Mouse (Mus musculus): ENCODE results near the gene Prpf31. TPM values are rescaled to one million over a fixed set of nuclear protein-coding genes. Genes with fewer than 3 reads are reported as not detected.
A peak's percentile ranks its signal among the peaks of the same experiment; 100 is the strongest.
"Not testable (repeated sequence)": the region's sequence is repeated elsewhere in the genome, so short reads cannot be mapped to it uniquely, and the experiment has no call there.

Prpf31 gene
- 90.1 and 121 TPM in 2 replicates for polyA plus RNA-seq (2016; fragmentation: Nextera tagmentation; extraction: Ambion mirVana)

DNA sequence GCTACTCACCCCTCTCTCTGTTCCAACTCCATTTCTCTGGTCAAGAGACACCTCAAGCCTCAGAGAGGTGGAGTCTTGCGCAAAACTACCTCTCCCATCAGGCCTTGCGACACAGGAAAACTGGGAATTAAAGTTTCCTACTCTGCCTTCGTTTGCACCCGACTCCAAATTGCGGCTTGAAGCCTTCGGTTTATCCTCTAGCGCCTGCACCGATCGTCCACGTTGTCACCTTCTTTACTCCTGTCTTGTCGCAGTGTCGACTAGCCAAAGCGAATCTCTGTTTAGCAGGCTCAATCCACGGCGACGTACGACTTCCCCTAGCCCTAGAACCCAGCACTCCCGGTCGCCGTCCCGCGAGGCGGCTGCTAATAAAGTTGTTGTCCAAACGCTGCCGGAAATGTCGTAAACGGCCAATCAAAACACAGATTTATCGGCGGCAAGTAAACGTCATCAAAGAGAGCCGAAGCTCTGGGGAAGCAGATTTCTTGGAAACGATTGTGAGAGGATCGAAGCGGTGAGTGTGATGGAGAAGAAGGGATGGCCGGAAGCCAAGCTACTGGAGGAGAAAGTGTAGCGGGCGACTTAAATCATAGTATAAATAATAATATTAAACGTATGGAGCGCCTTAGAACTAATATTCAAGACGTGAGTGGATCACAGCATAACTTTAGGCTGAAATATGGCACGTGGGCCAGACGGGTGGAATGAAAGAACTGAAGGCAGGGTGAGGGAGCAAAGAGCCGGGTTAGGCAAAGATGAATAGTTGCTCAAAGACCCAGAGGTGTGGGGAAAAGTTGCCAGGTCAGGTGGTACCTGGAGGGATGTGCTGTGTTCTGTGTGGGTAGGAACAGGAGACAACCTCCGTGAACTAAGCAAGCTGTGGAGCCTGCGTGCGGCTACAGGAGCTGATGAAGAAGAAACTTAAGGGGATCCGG lies at the start of gene Prpf31, which contains the start of gene Tfpt:
TSS of gene Prpf31 (plus strand) at position 443 of the 935 bp plus-strand sequence.
TSS of gene Tfpt (minus strand) at position 387 of the 935 bp plus-strand sequence.
- Histone ChIP-seq H3K9me3 (no peaks in the 10 kb centered on the region), H3K4me1 (peaks cover 18% of the 10 kb centered on the region), H3K27ac (peak within 1 kb of the TSS; percentile 91), H3K27me3 (ENCODE audit: insufficient read depth, poor library complexity, severe bottlenecking) (no peaks in the 10 kb centered on the region), H3K4me3 (peak within 1 kb of the TSS; percentile 78), H3K36me3 (peaks cover 47% of the 10 kb centered on the region)
- 1% methylated on average over 47 of the region's 47 CpGs for WGBS
- DNase-seq (ENCODE audit: low spot score) = peak; percentile 96

DNA sequence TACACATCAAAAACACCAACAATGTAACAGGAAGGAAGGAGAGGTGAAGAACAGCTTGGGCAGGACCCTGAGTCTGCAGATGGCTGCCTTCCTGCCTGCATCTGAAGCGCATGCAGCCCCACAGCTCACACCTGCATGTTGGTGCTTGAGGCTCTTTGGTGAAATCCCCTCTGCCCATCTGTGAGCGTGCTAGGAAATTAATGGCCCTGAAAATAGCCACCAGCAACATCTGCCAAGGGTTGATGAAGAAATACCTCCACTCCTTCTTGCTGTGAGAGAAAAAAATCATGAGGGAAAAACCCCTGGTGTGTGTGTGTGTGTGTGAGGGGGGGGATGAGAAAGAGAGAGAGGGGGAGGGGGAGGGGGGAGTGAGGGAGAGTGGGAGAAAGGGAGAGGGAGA lies 49.8 kb upstream of the Prpf31 start:
- Histone ChIP-seq H3K36me3 (no peaks in the 10 kb centered on the region), H3K4me3 (no peak overlapping the region), H3K27me3 (ENCODE audit: insufficient read depth, poor library complexity, severe bottlenecking) (no peaks in the 10 kb centered on the region), H3K27ac (no peak overlapping the region), H3K9me3 (no peaks in the 10 kb centered on the region), H3K4me1 (no peaks in the 10 kb centered on the region)
- no peak for DNase-seq (ENCODE audit: low spot score)
- WGBS = 61% methylated on average over 2 of the region's 2 CpGs

DNA sequence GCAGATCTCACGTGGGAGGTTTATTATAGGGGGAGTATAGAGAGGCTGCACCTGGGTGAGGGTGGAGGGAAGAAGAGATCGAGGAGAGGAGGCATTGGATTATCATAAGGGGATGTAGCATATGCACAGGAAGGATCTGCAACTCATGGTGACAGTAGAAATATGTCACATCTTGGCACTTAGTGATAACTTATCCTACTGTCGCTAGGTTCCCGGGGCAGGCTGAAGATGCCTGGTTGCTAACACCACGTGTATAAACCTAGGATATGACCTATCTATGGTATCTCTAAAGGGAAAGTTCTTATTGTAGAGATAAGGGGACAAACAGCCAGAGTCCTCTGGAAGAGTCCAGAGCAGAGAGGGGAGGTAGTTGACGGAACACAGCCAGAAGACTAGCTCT lies 44.0 kb upstream of the Prpf31 start:
- no peaks in the 10 kb centered on the region for H3K4me1 ChIP-seq
- H3K36me3 ChIP-seq = no peaks in the 10 kb centered on the region
- no peaks in the 10 kb centered on the region for H3K27me3 ChIP-seq (ENCODE audit: insufficient read depth, poor library complexity, severe bottlenecking)
- H3K4me3 ChIP-seq = no peak overlapping the region
- WGBS = 1% methylated on average over 6 of the region's 6 CpGs
- no peaks in the 10 kb centered on the region for H3K9me3 ChIP-seq
- no peak overlapping the region for H3K27ac ChIP-seq
- DNase-seq (ENCODE audit: low spot score) = no peak

DNA sequence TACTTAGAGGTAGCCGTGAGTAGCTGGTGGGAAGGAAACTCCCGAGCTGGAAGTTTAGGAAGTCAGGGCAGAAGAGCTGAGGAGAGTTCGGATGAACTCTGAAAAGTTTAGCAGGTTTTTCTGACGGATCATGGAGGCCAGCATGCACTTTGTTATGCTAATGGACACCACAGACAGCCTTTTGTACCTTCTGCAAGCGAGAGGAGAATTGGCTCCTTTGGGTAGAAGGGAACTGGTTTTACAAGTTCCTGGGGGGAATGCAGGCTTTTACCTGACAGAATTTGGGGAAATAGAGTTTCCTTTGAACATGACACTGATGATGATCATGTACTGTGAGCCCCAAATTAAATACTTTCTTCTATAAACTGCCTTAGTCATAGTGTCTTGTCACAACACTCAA lies 43.5 kb upstream of the Prpf31 start:
- H3K27ac ChIP-seq = no peak overlapping the region
- no peak for DNase-seq (ENCODE audit: low spot score)
- 6% methylated on average over 5 of the region's 5 CpGs for WGBS

DNA sequence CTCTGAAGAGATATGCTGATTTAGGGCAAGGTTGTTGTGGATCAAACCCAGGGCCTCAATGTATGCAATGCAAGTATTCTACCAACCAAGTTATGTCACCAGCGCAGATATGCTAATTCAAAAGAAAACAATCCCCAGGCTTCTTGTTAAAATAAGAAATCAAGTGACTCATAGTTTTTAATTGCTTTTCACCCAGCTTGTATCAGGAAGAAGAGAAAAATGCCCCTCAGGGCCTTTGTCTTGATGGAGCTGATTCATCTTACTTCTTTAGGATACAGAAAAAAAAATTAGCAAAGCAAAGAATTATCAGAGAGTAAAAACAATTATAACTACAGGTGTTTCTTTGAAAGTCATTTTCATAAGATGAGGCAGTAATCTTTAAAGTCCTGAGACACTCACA lies 42.5 kb upstream of the Prpf31 start:
- no peaks in the 10 kb centered on the region for H3K9me3 ChIP-seq
- 64% methylated on average over 1 of the region's 1 CpGs for WGBS
- no peaks in the 10 kb centered on the region for H3K36me3 ChIP-seq
- no peak overlapping the region for H3K27ac ChIP-seq
- H3K4me1 ChIP-seq = no peaks in the 10 kb centered on the region
- no peak for DNase-seq (ENCODE audit: low spot score)
- H3K4me3 ChIP-seq = no peak overlapping the region
- H3K27me3 ChIP-seq (ENCODE audit: insufficient read depth, poor library complexity, severe bottlenecking) = no peaks in the 10 kb centered on the region

More for the DNA sequence above, 43.5 kb upstream of the Prpf31 start:
- Histone ChIP-seq H3K4me3 (no peak overlapping the region), H3K36me3 (no peaks in the 10 kb centered on the region), H3K9me3 (no peaks in the 10 kb centered on the region), H3K27me3 (ENCODE audit: insufficient read depth, poor library complexity, severe bottlenecking) (no peaks in the 10 kb centered on the region), H3K4me1 (no peaks in the 10 kb centered on the region)

DNA sequence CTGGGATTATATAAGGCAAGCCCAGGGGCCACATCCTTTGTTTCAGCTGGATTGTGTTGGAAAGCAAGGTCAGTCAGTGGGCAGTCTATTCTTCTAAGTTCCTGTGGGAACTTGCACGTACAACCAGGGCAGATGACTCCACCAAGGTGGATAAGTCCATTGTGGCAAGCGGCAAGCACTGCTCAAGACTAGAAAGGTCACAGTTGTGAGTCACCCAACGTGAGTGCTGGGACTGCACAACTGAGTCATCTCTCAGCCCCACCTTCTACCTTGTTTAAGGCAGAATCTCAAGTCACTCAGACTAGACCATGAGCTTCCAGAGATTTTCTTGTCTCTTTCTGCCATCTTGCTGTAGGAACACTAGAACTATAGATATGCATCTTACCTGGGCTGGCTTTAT lies 39.2 kb upstream of the Prpf31 start:
- no peak overlapping the region for H3K27ac ChIP-seq
- H3K9me3 ChIP-seq = no peaks in the 10 kb centered on the region
- WGBS = 76% methylated on average over 3 of the region's 3 CpGs

DNA sequence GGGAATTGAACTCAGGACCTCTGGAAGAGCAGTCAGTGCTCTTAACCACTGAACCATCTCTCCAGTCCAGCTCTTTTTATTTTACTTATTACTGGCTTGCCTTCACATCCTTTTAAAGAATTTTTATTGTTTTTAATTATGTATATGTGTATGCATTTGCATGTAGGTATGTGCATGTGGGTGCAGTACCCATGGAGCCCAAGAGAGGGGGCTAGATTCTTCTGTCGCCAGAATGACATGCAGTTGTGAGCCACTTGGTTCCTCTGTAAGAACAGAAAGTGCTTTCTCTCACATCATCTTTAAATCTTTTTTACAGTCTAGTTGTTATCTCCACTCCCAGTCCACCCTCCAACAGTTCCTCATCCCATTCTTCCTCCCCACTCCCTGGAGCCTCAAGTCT lies 38.3 kb upstream of the Prpf31 start:
- H3K4me1 ChIP-seq = no peaks in the 10 kb centered on the region
- no peak overlapping the region for H3K4me3 ChIP-seq
- 59% methylated on average over 1 of the region's 1 CpGs for WGBS
- no peak overlapping the region for H3K27ac ChIP-seq
- no peaks in the 10 kb centered on the region for H3K9me3 ChIP-seq
- no peaks in the 10 kb centered on the region for H3K36me3 ChIP-seq
- DNase-seq (ENCODE audit: low spot score) = no peak
- no peaks in the 10 kb centered on the region for H3K27me3 ChIP-seq (ENCODE audit: insufficient read depth, poor library complexity, severe bottlenecking)

More for the DNA sequence above, 39.2 kb upstream of the Prpf31 start:
- H3K4me1 ChIP-seq = no peaks in the 10 kb centered on the region
- H3K27me3 ChIP-seq (ENCODE audit: insufficient read depth, poor library complexity, severe bottlenecking) = no peaks in the 10 kb centered on the region
- H3K4me3 ChIP-seq = no peak overlapping the region
- no peaks in the 10 kb centered on the region for H3K36me3 ChIP-seq
- no peak for DNase-seq (ENCODE audit: low spot score)

DNA sequence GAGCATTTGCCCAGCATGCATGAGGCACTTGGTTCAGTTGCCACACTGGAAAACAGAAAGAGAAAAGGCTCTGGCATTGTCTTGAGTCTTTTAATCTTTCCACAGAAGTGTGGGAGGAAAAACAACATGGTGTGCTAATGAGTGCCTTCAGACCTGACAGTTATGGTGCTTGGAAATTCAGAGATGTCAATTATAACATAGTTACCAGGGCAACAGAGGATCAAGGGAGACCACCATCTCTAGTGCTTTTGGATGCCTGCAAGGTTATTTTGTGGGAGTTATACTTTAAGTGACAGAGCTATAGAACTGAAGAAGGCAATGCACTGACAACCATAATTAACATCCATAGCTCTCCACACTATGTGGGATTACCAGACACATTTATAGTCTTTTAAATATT lies 35.9 kb upstream of the Prpf31 start:
- no peaks in the 10 kb centered on the region for H3K4me1 ChIP-seq
- no peaks in the 10 kb centered on the region for H3K9me3 ChIP-seq
- no peaks in the 10 kb centered on the region for H3K27me3 ChIP-seq (ENCODE audit: insufficient read depth, poor library complexity, severe bottlenecking)
- H3K36me3 ChIP-seq = no peaks in the 10 kb centered on the region
- no peak for DNase-seq (ENCODE audit: low spot score)
- H3K4me3 ChIP-seq = no peak overlapping the region
- H3K27ac ChIP-seq = no peak overlapping the region

DNA sequence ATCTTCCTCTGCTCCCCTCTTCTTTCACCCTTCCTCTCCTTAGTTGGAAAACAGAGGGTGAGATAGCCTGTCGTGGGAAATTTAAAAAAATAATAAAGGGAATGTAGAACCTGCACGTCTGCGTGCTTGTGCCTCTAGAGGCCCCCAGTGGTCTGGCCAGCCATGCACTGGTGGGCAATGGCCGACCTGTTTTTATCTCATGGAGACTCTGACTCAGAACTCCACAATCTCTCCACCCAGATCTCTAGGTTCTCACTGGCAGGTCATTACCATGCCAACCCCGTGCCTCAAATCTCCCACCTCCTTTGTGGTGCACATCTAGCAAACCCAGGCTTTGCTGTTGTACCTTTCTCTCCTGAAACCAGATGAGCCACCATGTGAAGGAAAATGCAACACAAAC lies 35.1 kb upstream of the Prpf31 start:
- no peak overlapping the region for H3K27ac ChIP-seq
- no peaks in the 10 kb centered on the region for H3K27me3 ChIP-seq (ENCODE audit: insufficient read depth, poor library complexity, severe bottlenecking)
- H3K36me3 ChIP-seq = no peaks in the 10 kb centered on the region
- H3K4me1 ChIP-seq = no peaks in the 10 kb centered on the region
- 10% methylated on average over 5 of the region's 5 CpGs for WGBS
- DNase-seq (ENCODE audit: low spot score) = no peak
- no peaks in the 10 kb centered on the region for H3K9me3 ChIP-seq
- H3K4me3 ChIP-seq = peak overlapping the region; percentile 40

DNA sequence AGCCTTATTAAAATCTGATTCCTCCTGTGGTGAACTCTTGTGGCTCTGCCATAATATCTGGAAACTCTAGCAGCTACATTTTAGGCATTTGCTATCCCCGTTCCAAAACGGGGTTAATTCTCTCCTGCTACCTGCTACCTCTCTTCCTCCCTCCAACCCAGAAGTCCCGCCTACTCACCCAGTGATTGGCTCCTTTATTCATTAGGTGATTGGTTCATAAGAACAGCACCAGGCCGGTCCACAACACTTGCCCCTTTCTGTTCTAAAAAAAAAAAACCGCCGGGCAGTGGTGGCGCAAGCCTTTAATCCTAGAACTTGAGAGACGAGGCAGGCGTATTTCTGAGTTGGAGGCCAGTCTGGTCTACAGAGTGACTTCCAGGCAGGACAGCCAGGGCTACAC lies 34.6 kb upstream of the Prpf31 start:
- Histone ChIP-seq H3K4me3 (peak overlapping the region; percentile 40), H3K9me3 (no peaks in the 10 kb centered on the region), H3K36me3 (no peaks in the 10 kb centered on the region), H3K27ac (no peak overlapping the region), H3K27me3 (ENCODE audit: insufficient read depth, poor library complexity, severe bottlenecking) (no peaks in the 10 kb centered on the region), H3K4me1 (no peaks in the 10 kb centered on the region)
- peak; percentile 77 for DNase-seq (ENCODE audit: low spot score)
- WGBS = 6% methylated on average over 9 of the region's 9 CpGs

DNA sequence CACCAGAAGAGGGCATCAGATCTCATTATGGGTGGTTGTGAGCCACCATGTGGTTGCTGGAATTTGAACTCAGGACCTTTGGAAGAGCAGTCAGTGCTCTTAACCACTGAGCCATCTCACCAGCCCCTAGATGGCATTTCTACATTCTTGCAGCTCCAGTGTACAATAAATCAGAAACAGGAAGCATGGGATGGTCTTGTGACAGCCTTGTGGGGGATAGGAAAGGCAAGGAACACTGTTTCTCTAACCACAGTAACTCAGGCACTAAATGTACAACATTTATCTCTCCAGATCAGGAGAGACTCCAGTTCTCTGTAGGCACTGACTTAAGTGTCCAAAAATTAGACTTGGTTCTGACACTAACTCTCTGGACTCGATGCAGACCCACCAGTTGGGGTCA lies 32.0 kb upstream of the Prpf31 start:
- H3K27ac ChIP-seq; H3K4me3 ChIP-seq; H3K36me3 ChIP-seq; H3K4me1 ChIP-seq; DNase-seq (ENCODE audit: low spot score); H3K27me3 ChIP-seq (ENCODE audit: insufficient read depth, poor library complexity, severe bottlenecking); H3K9me3 ChIP-seq: not testable (repeated sequence)
- 80% methylated on average over 1 of the region's 1 CpGs for WGBS

DNA sequence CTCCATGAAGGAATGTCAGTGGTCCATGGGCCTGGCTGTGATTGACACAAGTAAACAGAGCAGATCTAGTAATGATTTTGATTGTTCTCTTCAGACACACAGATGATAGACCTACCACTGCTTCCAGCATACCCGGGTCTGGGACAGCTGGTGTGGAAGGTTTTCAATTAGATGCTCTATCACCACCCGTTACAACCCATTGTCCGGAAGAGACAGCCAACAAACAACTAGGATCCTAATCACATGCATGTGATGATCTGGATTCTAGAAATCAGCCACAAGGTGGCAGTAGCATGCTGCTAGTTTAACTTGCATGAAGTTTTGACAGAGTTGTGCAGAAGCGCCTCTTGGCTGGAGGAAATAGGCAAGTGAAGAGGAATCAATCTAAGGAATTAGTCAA lies 28.7 kb upstream of the Prpf31 start:
- WGBS = 22% methylated on average over 4 of the region's 4 CpGs
- Histone ChIP-seq H3K9me3 (no peaks in the 10 kb centered on the region), H3K4me1 (no peaks in the 10 kb centered on the region), H3K27ac (no peak overlapping the region), H3K4me3 (no peak overlapping the region), H3K36me3 (no peaks in the 10 kb centered on the region), H3K27me3 (ENCODE audit: insufficient read depth, poor library complexity, severe bottlenecking) (no peaks in the 10 kb centered on the region)
- no peak for DNase-seq (ENCODE audit: low spot score)

DNA sequence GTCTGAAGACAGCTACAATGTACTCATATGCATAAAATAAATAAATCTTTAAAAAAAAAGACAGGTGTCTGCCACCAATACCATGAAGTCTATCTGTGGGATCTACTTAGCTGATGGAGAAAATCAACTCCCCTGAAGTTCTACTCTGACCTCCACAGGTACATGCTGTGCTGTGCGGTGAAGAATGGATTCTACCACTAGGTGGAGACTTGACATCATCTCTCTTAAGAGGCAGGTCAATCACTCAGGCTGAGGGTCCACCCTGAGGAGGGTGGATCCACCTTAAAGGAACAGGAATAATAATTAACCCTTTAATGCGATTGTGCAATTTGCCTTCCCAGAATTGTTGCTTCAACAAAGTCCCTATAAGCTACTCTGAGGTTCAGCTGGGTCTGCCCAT lies 23.0 kb upstream of the Prpf31 start:
- Histone ChIP-seq H3K4me1 (no peaks in the 10 kb centered on the region), H3K4me3 (no peak overlapping the region), H3K27me3 (ENCODE audit: insufficient read depth, poor library complexity, severe bottlenecking) (no peaks in the 10 kb centered on the region), H3K36me3 (no peaks in the 10 kb centered on the region), H3K9me3 (no peaks in the 10 kb centered on the region), H3K27ac (no peak overlapping the region)
- 17% methylated on average over 2 of the region's 2 CpGs for WGBS
- DNase-seq (ENCODE audit: low spot score) = no peak
